Mouse (Mus musculus): ENCODE measurements around the gene Tnip1.

The Tnip1 gene

GRCm38 (mm10) chr11:54910081-54910665 is 52.5 kb downstream of the Tnip1 start:
- TF ChIP-seq GATA4 (IDR thresholded peaks at IDR 0.05; ENCODE audit: insufficient replicate concordance, low read length): no peak

- TF ChIP-seq GATA4 (IDR thresholded peaks at IDR 0.05; ENCODE audit: insufficient replicate concordance, low read length): no peak
These were observed 53.4 kb downstream of the Tnip1 start for GRCm38 (mm10) chr11:54909273-54909672.

- no peak for TF ChIP-seq GATA4 (IDR thresholded peaks at IDR 0.05; ENCODE audit: insufficient replicate concordance, low read length)
These were observed 55.5 kb downstream of the Tnip1 start for GRCm38 (mm10) chr11:54907259-54907658.

- TF ChIP-seq GATA4 (IDR thresholded peaks at IDR 0.05; ENCODE audit: insufficient replicate concordance, low read length): no peak
These were observed 56.3 kb downstream of the Tnip1 start for GRCm38 (mm10) chr11:54906466-54906865.

GRCm38 (mm10) chr11:54905931-54906330 is 56.8 kb downstream of the Tnip1 start:
- TF ChIP-seq GATA4 (IDR thresholded peaks at IDR 0.05; ENCODE audit: insufficient replicate concordance, low read length): no peak

GRCm38 (mm10) chr11:54905086-54905485 is 57.6 kb downstream of the Tnip1 start:
- TF ChIP-seq GATA4 (IDR thresholded peaks at IDR 0.05; ENCODE audit: insufficient replicate concordance, low read length): no peak

- no peak for TF ChIP-seq GATA4 (IDR thresholded peaks at IDR 0.05; ENCODE audit: insufficient replicate concordance, low read length)
These were observed 58.6 kb downstream of the Tnip1 start for GRCm38 (mm10) chr11:54903940-54904706.

GRCm38 (mm10) chr11:54903339-54903738 is 59.4 kb downstream of the Tnip1 start:
- no peak for TF ChIP-seq GATA4 (IDR thresholded peaks at IDR 0.05; ENCODE audit: insufficient replicate concordance, low read length)

- TF ChIP-seq GATA4 (IDR thresholded peaks at IDR 0.05; ENCODE audit: insufficient replicate concordance, low read length): no peak
These were observed 60.1 kb downstream of the Tnip1 start, which contains the start of gene Gpx3 for GRCm38 (mm10) chr11:54902333-54903323. TSS of gene Gpx3 (plus strand) at chr11:54902453.

- no peak for TF ChIP-seq GATA4 (IDR thresholded peaks at IDR 0.05; ENCODE audit: insufficient replicate concordance, low read length)
These were observed 63.1 kb downstream of the Tnip1 start for GRCm38 (mm10) chr11:54899657-54900056.

GRCm38 (mm10) chr11:54897470-54897869 is 65.2 kb downstream of the Tnip1 start:
- TF ChIP-seq GATA4 (IDR thresholded peaks at IDR 0.05; ENCODE audit: insufficient replicate concordance, low read length): no peak

GRCm38 (mm10) chr11:54894589-54894988 is 68.1 kb downstream of the Tnip1 start:
- no peak for TF ChIP-seq GATA4 (IDR thresholded peaks at IDR 0.05; ENCODE audit: insufficient replicate concordance, low read length)

- no peak for TF ChIP-seq GATA4 (IDR thresholded peaks at IDR 0.05; ENCODE audit: insufficient replicate concordance, low read length)
These were observed 70.6 kb downstream of the Tnip1 start for GRCm38 (mm10) chr11:54892091-54892490.

- no peak for TF ChIP-seq GATA4 (IDR thresholded peaks at IDR 0.05; ENCODE audit: insufficient replicate concordance, low read length)
These were observed 71.4 kb downstream of the Tnip1 start for GRCm38 (mm10) chr11:54891341-54891740.

GRCm38 (mm10) chr11:54887927-54888326 is 74.8 kb downstream of the Tnip1 start:
- TF ChIP-seq GATA4 (IDR thresholded peaks at IDR 0.05; ENCODE audit: insufficient replicate concordance, low read length): no peak

Data from liver, adult (tissue).